Mouse (Mus musculus) cerebellum, adult 2 months (tissue): Measurements from ENCODE around the gene Chpt1. TPM values are rescaled to one million over a fixed set of nuclear protein-coding genes. Genes with fewer than 3 reads are reported as not detected.

Experiments used
- DNase-seq, 2 experiments: peaks; one replicate each; pipeline ENCODE4 v3.0.0; 2021
- H3K27ac ChIP-seq: fragments of 200-500 bp; 2 replicates; pipeline ENCODE4 v1.5.1; 2012; ENCODE audit warnings: low read length, control low read depth, inconsistent platforms; ENCODE audit not compliant: insufficient read depth
- H3K27me3 ChIP-seq: fragments of 200-500 bp; 2 replicates; pipeline ENCODE4 v1.6.1; 2012; ENCODE audit warnings: inconsistent platforms, mild to moderate bottlenecking, low read length, moderate library complexity; ENCODE audit not compliant: control insufficient read depth, insufficient read depth
- H3K4me1 ChIP-seq: fragments of 200-500 bp; 2 replicates; pipeline ENCODE4 v1.6.1; 2011; ENCODE audit warnings: low read length; ENCODE audit not compliant: control insufficient read depth, insufficient read depth
- H3K4me3 ChIP-seq: fragments of 200-500 bp; replicated peaks from 2 replicates; pipeline ENCODE3; 2011; ENCODE audit warnings: mild to moderate bottlenecking, low read depth, low read length, control low read depth; ENCODE audit not compliant: insufficient read depth
- CTCF ChIP-seq: fragments of 200-500 bp; IDR thresholded peaks from 2 replicates; pipeline ENCODE4 v1.5.1; 2011; ENCODE audit warnings: low read depth, mild to moderate bottlenecking, control low read depth, low read length, moderate library complexity, borderline replicate concordance; ENCODE audit not compliant: insufficient read depth
- POLR2A ChIP-seq: fragments of 200-500 bp; IDR thresholded peaks from 2 replicates; pipeline ENCODE4 v1.6.1; 2011; ENCODE audit warnings: low read length, control low read depth, borderline replicate concordance; ENCODE audit not compliant: insufficient read depth
- WGBS: fragments of 180-500 bp; shearing (Covaris S2); methylation state at CpG from one replicate; pipeline ENCODE4 v1.1.7; 2018; 5-methylcytosine and 5-hydroxymethylcytosine counted together
- polyA plus RNA-seq: library from polyadenylated mRNA; depleted of rRNA; stranded (reverse); fragments of >200 nt; gene quantifications from 2 replicates; pipeline ENCODE4 v1.2.3, GENCODE M21; 2012

Gene Chpt1
- polyA plus RNA-seq, 1 experiment, result 38.9 TPM

DNA sequence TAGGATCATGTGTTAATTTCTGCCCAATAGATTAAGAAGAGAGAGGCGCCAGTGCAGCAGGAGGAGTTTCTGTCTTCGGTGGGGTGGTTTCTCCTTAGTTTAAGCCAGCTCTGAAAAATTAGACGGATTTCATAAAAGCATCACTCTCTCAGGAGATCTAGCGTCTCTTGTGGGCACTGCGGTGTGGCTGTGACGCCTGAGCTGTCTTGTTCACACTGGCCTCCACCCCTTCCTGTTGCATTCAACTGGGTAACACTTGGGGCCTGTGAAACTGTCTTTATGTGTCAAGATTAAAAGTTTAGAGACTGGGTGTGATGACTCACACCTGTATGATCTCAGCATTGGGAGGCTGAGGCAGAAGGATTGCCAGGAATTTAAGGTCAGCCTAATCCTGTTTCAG, 75.9 kb downstream of the Chpt1 start:
- no peak for TF ChIP-seq POLR2A
- TF ChIP-seq CTCF, result no peak
- Histone ChIP-seq H3K4me3 (no peak overlapping the region), H3K4me1 (no peaks in the 10 kb centered on the region), H3K27me3 (no peaks in the 10 kb centered on the region), H3K27ac (no peak overlapping the region)
- WGBS, result 94% methylated on average over 6 of the region's 6 CpGs
- DNase-seq, result no peak

DNA sequence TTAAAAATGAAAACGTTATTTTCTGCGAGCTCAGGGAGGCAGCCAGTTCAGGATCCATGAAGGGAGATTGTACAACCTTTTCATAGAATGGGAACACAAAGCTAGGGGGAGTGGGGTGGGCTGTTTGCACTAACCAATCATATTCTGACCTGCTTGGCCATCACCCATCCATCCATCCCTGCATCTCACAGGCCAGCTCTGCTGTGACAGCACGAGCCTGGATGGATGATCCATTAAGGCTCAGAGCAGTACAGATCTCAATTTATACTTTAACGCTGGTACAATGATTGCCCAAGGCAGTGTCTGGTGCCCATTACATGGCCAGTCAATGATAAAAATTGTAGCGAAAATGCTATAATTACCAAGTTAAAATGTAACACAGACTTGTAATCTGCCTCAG, 77.0 kb downstream of the Chpt1 start:
- H3K27ac ChIP-seq, result no peak overlapping the region
- no peak overlapping the region for H3K4me3 ChIP-seq
- H3K4me1 ChIP-seq, result no peaks in the 10 kb centered on the region
- no peaks in the 10 kb centered on the region for H3K27me3 ChIP-seq
- 52% methylated on average over 5 of the region's 5 CpGs for WGBS
- TF ChIP-seq POLR2A (no peak), CTCF (no peak)
- no peak for DNase-seq

- H3K4me3 ChIP-seq, result no peak overlapping the region
- no peaks in the 10 kb centered on the region for H3K4me1 ChIP-seq
- H3K27me3 ChIP-seq, result no peaks in the 10 kb centered on the region
- no peak overlapping the region for H3K27ac ChIP-seq
- TF ChIP-seq CTCF (no peak), POLR2A (no peak)
- DNase-seq, result peak; percentile 31 to 68
- WGBS, result 89% methylated on average over 2 of the region's 2 CpGs
Observed at GRCm38 (mm10) chr10:88426158-88426816, 77.6 kb downstream of the Chpt1 start.

DNA sequence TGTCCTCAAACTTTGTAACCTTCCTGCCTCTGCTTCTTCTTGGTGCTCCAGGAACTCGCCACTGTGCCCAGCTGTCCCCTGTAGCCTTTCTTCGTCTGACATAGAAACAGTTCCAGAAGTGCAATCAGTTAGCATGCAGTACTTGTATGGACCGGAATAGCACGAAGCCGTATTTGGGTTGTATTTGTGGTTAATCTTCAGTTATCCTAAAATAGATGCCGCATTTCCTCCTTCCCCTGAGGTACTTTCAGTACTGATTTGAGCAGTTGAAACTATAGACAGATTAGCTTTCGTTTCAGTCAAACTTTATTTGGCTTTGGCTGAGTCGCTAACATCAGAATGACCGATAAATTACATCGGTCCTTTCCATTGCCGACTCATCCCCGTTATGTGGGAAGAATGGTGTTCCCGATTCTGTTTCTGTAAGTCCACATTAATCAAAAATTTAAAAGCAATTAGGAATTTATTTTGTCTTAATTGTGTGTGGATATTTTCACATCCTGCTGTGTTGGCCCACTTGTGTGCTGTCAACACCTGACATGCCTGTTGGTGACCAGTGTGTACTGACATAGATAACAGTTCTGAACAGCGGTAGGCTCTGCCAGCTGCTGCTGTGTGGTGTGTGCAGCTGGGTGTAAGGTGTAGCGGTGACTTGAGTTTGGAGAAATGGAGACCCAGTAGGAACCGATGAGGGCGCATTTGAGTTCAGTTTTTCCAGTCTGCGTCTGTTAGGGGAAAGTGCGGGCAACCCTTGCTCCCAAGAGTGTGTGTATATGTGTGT, 83.0 kb downstream of the Chpt1 start:
- TF ChIP-seq CTCF (no peak), POLR2A (no peak)
- no peaks in the 10 kb centered on the region for H3K27me3 ChIP-seq
- no peak for DNase-seq
- H3K4me3 ChIP-seq, result no peak overlapping the region
- H3K27ac ChIP-seq, result no peak overlapping the region
- H3K4me1 ChIP-seq, result no peaks in the 10 kb centered on the region
- 95% methylated on average over 19 of the region's 19 CpGs for WGBS

DNA sequence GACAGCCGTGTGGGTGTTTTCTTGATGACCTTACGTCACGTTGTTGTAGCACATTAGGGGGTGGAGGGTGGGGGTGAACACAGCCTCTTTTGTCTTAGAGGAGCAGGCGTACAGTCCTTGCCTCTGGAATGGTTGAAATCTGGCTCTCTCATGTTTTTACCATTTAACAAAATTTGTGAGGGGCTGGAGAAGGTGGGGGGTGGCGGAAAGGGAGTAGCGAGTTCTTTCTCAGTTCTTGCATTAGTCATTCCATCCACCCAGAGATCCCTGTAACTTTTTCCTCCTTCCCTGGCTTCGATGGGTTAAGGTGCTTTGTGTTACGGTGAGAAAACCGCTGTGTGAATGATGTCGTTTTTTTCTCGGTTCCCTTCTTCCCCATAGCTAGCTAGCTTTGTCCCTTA, 83.7 kb downstream of the Chpt1 start:
- no peak overlapping the region for H3K27ac ChIP-seq

GRCm38 (mm10) chr10:88417686-88418085, 86.2 kb downstream of the Chpt1 start:
- no peak for TF ChIP-seq CTCF
- no peak for TF ChIP-seq POLR2A
- H3K27me3 ChIP-seq, result no peaks in the 10 kb centered on the region
- H3K4me1 ChIP-seq, result no peaks in the 10 kb centered on the region
- no peak for DNase-seq
- WGBS, result 83% methylated on average over 5 of the region's 5 CpGs
- H3K27ac ChIP-seq, result no peak overlapping the region
- H3K4me3 ChIP-seq, result no peak overlapping the region

More for the DNA sequence above, 83.7 kb downstream of the Chpt1 start:
- no peak for TF ChIP-seq POLR2A
- no peak for TF ChIP-seq CTCF
- H3K27me3 ChIP-seq, result no peaks in the 10 kb centered on the region
- WGBS, result 73% methylated on average over 11 of the region's 11 CpGs
- no peak overlapping the region for H3K4me3 ChIP-seq
- DNase-seq, result no peak
- no peaks in the 10 kb centered on the region for H3K4me1 ChIP-seq

DNA sequence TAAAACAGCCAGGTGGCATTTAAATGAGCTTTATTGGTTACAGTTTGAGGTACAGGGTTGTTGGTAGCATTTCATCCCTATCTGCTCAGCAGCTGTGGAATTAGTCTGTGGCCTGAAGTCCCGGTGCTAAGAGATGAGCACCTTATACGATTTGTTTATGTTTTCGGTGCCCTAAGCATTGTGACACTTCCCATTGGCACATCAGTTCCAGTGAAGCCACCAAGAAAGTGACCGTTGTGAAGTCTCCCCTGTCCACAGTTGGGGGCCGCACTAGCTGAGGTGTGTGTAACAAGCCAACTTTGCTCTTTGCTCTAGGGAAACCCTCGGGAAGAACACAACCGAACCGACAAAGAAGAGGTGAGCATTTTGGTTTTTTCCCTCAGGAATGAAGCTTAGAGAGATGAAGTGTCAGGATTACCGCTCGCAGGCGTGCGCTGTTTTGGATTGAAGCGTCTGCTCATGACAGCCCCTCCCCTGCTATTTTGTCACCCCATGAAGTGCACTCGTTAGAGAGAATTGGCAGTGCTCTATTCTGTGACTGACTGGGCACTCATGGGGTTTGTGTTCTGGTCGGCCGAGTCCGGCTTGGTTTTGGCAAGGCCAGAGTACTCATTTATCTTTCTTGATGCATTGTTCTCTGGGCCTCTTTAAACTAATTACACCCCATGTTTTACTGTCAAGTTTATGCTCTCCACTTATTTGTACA, 91.4 kb downstream of the Chpt1 start:
- no peaks in the 10 kb centered on the region for H3K27me3 ChIP-seq
- H3K4me1 ChIP-seq, result no peaks in the 10 kb centered on the region
- TF ChIP-seq POLR2A (no peak), CTCF (no peak)
- 37% methylated on average over 17 of the region's 17 CpGs for WGBS
- no peak overlapping the region for H3K4me3 ChIP-seq
- DNase-seq, result no peak
- H3K27ac ChIP-seq, result no peak overlapping the region

GRCm38 (mm10) chr10:88409751-88410150, 94.1 kb downstream of the Chpt1 start:
- TF ChIP-seq POLR2A (no peak), CTCF (no peak)
- WGBS, result 69% methylated on average over 2 of the region's 2 CpGs
- no peaks in the 10 kb centered on the region for H3K27me3 ChIP-seq

More at GRCm38 (mm10) chr10:88409751-88410150, 94.1 kb downstream of the Chpt1 start:
- H3K27ac ChIP-seq, result no peak overlapping the region
- peaks cover 5% of the 10 kb centered on the region; the same call in 1 of the 2 replicates for H3K4me1 ChIP-seq
- DNase-seq, result no peak
- H3K4me3 ChIP-seq, result no peak overlapping the region
